Mouse (Mus musculus) C2C12 (cell line): ENCODE measurements around the gene Artn. TPM values are rescaled to one million over a fixed set of nuclear protein-coding genes. Genes with fewer than 3 reads are reported as not detected.

Experiments
- H3K27me3 ChIP-seq: one replicate; pipeline ENCODE4 v1.6.1; 2011; ENCODE audit not compliant: control insufficient read depth, insufficient read depth, insufficient read length
- H3K36me3 ChIP-seq: one replicate; pipeline ENCODE4 v1.6.1; 2011; ENCODE audit not compliant: control insufficient read depth, insufficient read depth
- H3K4me3 ChIP-seq: one replicate; pipeline ENCODE4 v1.5.1; 2011; ENCODE audit warnings: mild to moderate bottlenecking, control low read depth; ENCODE audit not compliant: poor library complexity, insufficient read depth, severe bottlenecking
- H3K79me2 ChIP-seq: one replicate; pipeline ENCODE4 v1.6.1; 2011; ENCODE audit not compliant: control insufficient read depth, insufficient read depth
- H3K79me3 ChIP-seq: one replicate; pipeline ENCODE4 v1.6.1; 2011; ENCODE audit warnings: low read depth, control low read depth
- H3ac ChIP-seq: one replicate; pipeline ENCODE3; 2011; ENCODE audit warnings: low read depth; ENCODE audit not compliant: control insufficient read depth, insufficient read length
- CEBPB ChIP-seq: IDR thresholded peaks from one replicate; pipeline ENCODE4 v1.6.1; 2011; ENCODE audit warnings: low read depth, mild to moderate bottlenecking, control low read depth, moderate library complexity
- CTCF ChIP-seq: IDR thresholded peaks from one replicate; pipeline ENCODE4 v1.5.1; 2011; ENCODE audit not compliant: control insufficient read depth, insufficient read depth, insufficient read length
- FOSL1 ChIP-seq: IDR thresholded peaks from one replicate; pipeline ENCODE4 v1.8.0; 2011; ENCODE audit warnings: mild to moderate bottlenecking, low read length; ENCODE audit not compliant: poor library complexity, insufficient read depth, severe bottlenecking
- MAX ChIP-seq: IDR thresholded peaks from one replicate; pipeline ENCODE4 v1.6.1; 2011; ENCODE audit warnings: mild to moderate bottlenecking, control low read depth
- MYOD1 ChIP-seq: IDR thresholded peaks from one replicate; pipeline ENCODE4 v1.6.1; 2011; ENCODE audit warnings: low read depth; ENCODE audit not compliant: control insufficient read depth, insufficient read length
- MYOG ChIP-seq: IDR thresholded peaks from one replicate; pipeline ENCODE4 v1.6.1; 2011; ENCODE audit not compliant: control insufficient read depth, insufficient read length; ENCODE audit errors: extremely low read depth
- USF1 ChIP-seq: IDR thresholded peaks from one replicate; pipeline ENCODE4 v1.6.1; 2011; ENCODE audit warnings: low read depth, mild to moderate bottlenecking, control low read depth, moderate library complexity
- polyA plus RNA-seq: library from polyadenylated mRNA; unstranded; fragments of >200 nt; fragmentation: generic; extraction: Trizol; gene quantifications from one replicate; pipeline ENCODE4 v1.2.1, GENCODE M21; 2012; ENCODE audit warnings: missing spikeins

The Artn gene
- polyA plus RNA-seq, 1 experiment = 2.6 TPM

GRCm38 (mm10) chr4:117914031-117914430, 15.5 kb downstream of the Artn start:
- peaks cover 46% of the 10 kb centered on the region for H3K79me3 ChIP-seq
- TF ChIP-seq MYOD1 (no peak), FOSL1 (no peak), MAX (no peak), CTCF (no peak), CEBPB (no peak), USF1 (no peak), MYOG (no peak)
- peak overlapping the region; percentile 83 for H3K4me3 ChIP-seq

DNA sequence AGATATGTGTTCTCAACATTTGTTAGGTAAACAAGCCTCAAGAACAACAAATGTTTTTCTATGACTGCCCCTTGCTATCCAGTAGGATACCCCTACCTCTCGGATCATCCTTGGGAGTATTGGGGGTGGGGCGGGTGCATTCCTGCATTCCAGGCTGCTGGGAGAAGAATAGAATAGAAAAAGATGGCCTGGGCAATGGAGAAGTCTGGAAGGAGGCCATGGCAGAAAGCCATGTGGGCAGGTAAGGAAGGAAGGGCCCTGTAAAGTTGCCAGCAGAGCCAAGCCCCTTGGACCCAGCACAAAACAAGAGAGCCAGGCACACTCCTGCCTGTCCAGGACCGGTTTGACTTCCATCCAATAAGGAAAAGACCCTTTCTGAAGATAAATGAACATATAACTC, 16.1 kb downstream of the Artn start:
- H3ac ChIP-seq = no peak overlapping the region
- peaks cover 51% of the 10 kb centered on the region for H3K79me3 ChIP-seq
- H3K79me2 ChIP-seq = peaks cover 63% of the 10 kb centered on the region
- TF ChIP-seq CEBPB = no peak
- TF ChIP-seq MYOD1 = no peak
- TF ChIP-seq MAX = no peak
- no peak for TF ChIP-seq CTCF
- peaks cover 29% of the 10 kb centered on the region for H3K36me3 ChIP-seq
- H3K4me3 ChIP-seq = peak overlapping the region; percentile 83
- H3K27me3 ChIP-seq = no peaks in the 10 kb centered on the region

More at GRCm38 (mm10) chr4:117914031-117914430, 15.5 kb downstream of the Artn start:
- H3ac ChIP-seq = peak overlapping the region; percentile 63
- H3K27me3 ChIP-seq = no peaks in the 10 kb centered on the region
- H3K36me3 ChIP-seq = peaks cover 24% of the 10 kb centered on the region
- H3K79me2 ChIP-seq = peaks cover 57% of the 10 kb centered on the region

DNA sequence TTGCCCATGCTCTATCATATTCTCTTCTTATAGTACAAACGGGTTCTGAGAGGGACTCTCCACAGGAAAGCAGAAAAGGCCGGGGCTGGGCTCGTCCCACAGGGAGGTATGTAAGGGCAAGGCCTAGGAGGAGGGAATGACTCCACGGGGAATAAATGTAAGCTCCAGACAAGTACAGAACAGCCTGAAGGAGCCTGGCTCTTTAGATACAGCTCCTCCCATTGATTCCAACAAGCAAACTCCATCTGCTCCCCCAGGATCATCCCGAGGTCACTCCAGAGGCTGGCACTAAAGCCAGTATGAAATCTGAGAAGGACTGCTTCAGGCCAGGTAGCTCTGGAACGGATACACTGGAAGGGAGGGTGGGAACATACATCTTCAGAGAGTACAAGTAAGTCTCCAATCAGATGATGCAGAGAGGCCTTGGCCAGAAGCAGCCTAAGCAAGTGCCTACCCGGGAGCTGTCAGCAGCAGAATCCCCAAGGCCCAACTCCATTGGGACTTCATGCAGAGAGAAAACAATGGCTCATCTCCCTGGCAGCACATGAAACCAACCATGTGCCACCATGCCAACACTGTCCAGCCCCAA, 16.8 kb downstream of the Artn start:
- H3K79me2 ChIP-seq = peaks cover 70% of the 10 kb centered on the region
- peaks cover 55% of the 10 kb centered on the region for H3K79me3 ChIP-seq
- no peak overlapping the region for H3K4me3 ChIP-seq
- peaks cover 33% of the 10 kb centered on the region for H3K36me3 ChIP-seq
- H3ac ChIP-seq = no peak overlapping the region
- no peak for TF ChIP-seq MYOG
- TF ChIP-seq MYOD1 = no peak
- no peak for TF ChIP-seq FOSL1
- no peak for TF ChIP-seq CEBPB
- TF ChIP-seq USF1 = no peak
- TF ChIP-seq CTCF = no peak
- TF ChIP-seq MAX = no peak
- no peaks in the 10 kb centered on the region for H3K27me3 ChIP-seq

DNA sequence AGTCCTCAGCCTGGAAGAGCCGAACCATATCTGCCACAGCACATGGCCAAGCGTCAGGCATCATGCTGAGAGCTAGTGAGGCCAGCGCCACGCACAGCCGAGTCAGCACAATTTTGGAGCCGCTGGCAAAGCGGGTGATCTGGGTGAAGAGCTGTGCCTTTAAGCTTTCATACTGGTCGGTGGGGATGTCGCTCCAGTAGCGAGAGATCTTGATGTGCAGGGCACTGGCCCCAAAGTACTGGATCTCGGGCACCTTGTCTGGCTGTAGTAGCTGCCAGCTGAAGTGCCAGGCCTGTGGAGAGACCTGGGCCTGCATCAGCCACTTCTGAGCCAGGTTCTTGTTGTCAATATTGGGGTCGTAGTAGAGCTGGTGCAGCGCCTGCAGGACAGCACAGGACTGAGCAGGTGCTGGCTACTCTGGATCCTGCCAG, 17.4 kb downstream of the Artn start:
- Histone ChIP-seq H3K27me3 (no peaks in the 10 kb centered on the region), H3K36me3 (peaks cover 33% of the 10 kb centered on the region), H3K79me3 (peaks cover 58% of the 10 kb centered on the region), H3ac (no peak overlapping the region), H3K79me2 (peaks cover 75% of the 10 kb centered on the region), H3K4me3 (no peak overlapping the region)
- TF ChIP-seq MYOD1 = no peak
- no peak for TF ChIP-seq MYOG
- TF ChIP-seq MAX = no peak
- no peak for TF ChIP-seq CEBPB
- no peak for TF ChIP-seq FOSL1
- TF ChIP-seq USF1 = no peak
- TF ChIP-seq CTCF = no peak

GRCm38 (mm10) chr4:117908834-117909453, 20.6 kb downstream of the Artn start:
- TF ChIP-seq MYOG = no peak
- no peak for TF ChIP-seq CTCF
- no peak for TF ChIP-seq USF1
- TF ChIP-seq MAX = no peak
- TF ChIP-seq MYOD1 = no peak
- no peak for TF ChIP-seq CEBPB
- TF ChIP-seq FOSL1 = no peak
- H3K27me3 ChIP-seq = no peaks in the 10 kb centered on the region
- H3K79me2 ChIP-seq = peaks cover 66% of the 10 kb centered on the region
- H3ac ChIP-seq = no peak overlapping the region
- peaks cover 53% of the 10 kb centered on the region for H3K79me3 ChIP-seq
- peaks cover 50% of the 10 kb centered on the region for H3K36me3 ChIP-seq
- H3K4me3 ChIP-seq = no peak overlapping the region

GRCm38 (mm10) chr4:117906196-117906595, 23.4 kb downstream of the Artn start:
- no peak for TF ChIP-seq MYOD1
- TF ChIP-seq CTCF = no peak
- no peak for TF ChIP-seq MAX
- TF ChIP-seq MYOG = no peak
- no peak for TF ChIP-seq USF1
- TF ChIP-seq FOSL1 = no peak
- no peak for TF ChIP-seq CEBPB
- peaks cover 67% of the 10 kb centered on the region for H3K36me3 ChIP-seq
- peaks cover 29% of the 10 kb centered on the region for H3K79me3 ChIP-seq
- H3K27me3 ChIP-seq = no peaks in the 10 kb centered on the region
- no peak overlapping the region for H3K4me3 ChIP-seq
- no peak overlapping the region for H3ac ChIP-seq
- peaks cover 39% of the 10 kb centered on the region for H3K79me2 ChIP-seq
